Mouse (Mus musculus): ENCODE measurements around the gene Psmb2.

GRCm38 (mm10) chr4:126683084-126683483 is 5.7 kb downstream of the Psmb2 start:
- no peak for TF ChIP-seq CTCF (IDR thresholded peaks at IDR 0.05)
- TF ChIP-seq EP300 (IDR thresholded peaks at IDR 0.05) = no peak
